Mouse (Mus musculus): ENCODE results near the gene Sox2. TPM values are rescaled to one million over a fixed set of nuclear protein-coding genes. Genes with fewer than 3 reads are reported as not detected.

The Sox2 gene
- polyA plus RNA-seq, 1 experiment from 2014 or later: 0.38 TPM

DNA sequence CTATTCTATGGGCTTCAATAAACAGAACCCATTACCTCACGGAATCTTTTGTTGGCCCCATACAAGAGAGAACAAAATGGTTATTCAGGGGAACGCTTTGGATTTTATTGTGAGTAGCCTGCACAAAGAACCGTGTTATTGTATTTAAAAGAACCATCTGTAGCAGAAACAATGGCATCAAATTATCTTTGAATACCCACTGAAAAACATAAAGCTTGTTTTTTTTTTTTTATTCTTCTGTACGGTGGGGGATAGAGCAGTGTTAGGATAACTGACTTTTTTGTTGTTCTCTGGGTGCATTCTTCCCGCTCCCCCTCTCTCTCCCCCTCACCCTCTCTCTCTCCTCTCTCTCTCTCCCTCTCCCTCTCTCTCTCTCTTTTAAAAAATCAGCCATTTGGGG lies 12.3 kb upstream of the Sox2 start:
- ATAC-seq (ENCODE audit: insufficient number of reproducible peaks, low FRiP score, low TSS enrichment, low read depth): no peak
- 32% methylated on average over 5 of the region's 5 CpGs for WGBS
- no peak overlapping the region for H3K4me2 ChIP-seq

DNA sequence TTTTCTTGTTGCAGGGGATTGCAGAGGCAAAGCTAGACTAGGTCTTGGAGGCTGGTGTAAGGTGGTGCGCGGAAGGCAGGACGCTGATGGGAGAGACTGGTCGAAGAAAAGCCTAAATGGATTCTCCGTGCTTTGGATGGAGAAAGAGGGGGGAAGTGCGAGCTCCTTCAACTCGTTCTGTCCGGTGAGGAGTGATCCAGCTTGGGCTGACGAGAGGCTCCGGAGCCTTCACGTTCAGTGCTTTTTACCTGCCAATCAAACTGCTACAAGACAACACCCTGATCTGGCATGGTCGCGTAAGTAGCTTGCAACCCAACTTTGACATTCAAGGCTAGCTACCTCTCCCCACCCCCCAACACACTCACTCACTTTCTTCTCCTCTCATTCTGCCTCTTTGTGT lies 11.9 kb upstream of the Sox2 start:
- Histone ChIP-seq H3K4me3 (no peak overlapping the region), H3K9me3 (no peaks in the 10 kb centered on the region), H3K9ac (no peak overlapping the region), H3K27me3 (peaks cover 78% of the 10 kb centered on the region), H3K36me3 (no peaks in the 10 kb centered on the region), H3K4me1 (peaks cover 22% of the 10 kb centered on the region), H3K4me2 (no peak overlapping the region), H3K27ac (no peak overlapping the region)
- no peak for ATAC-seq (ENCODE audit: insufficient number of reproducible peaks, low FRiP score, low TSS enrichment, low read depth)
- 6% methylated on average over 13 of the region's 13 CpGs for WGBS

More for the DNA sequence above, 12.3 kb upstream of the Sox2 start:
- H3K27ac ChIP-seq: no peak overlapping the region
- H3K36me3 ChIP-seq: no peaks in the 10 kb centered on the region
- H3K4me1 ChIP-seq: peaks cover 22% of the 10 kb centered on the region
- no peak overlapping the region for H3K4me3 ChIP-seq
- no peak overlapping the region for H3K9ac ChIP-seq
- H3K9me3 ChIP-seq: no peaks in the 10 kb centered on the region
- H3K27me3 ChIP-seq: peaks cover 74% of the 10 kb centered on the region

DNA sequence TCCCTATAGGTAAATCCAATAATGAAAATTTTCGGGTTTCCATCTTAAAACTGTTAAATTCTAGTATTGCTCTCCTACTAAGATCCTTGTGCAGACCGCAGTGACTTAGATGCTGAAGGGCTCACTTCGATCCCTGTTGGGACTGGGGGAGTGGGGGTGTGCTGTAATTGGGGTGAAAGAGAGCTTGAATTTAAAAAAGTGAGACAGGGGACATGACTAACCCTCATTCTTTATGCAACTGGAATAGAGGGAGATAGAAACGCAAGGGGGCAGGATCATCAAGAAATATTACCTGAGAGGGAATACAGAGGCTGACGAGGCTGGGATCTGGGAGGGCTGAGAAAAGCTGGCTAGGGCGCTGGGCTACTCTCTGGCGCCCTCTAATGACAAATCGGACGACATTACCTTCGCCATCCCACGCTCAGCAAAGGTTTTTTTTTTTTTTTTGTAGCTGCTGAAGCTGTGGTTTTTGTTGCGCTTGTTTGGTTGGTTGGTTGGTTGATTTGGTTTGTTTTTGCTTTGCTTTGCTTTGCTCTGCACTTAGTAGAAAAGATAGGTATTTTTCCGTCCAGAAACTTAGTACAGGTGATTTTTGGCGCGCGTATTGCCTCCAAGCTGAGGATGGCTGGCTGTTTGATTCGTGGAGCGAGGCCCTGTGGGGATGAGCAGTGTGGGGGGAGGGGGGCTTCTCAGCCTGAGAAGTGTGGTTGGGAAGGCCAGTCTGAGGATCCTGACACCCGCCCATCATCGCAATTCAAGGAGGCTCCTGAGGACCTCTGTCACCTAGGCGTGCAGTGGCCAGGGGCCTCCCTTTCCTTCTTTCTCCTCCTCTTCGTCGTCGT lies 11.0 kb upstream of the Sox2 start:
- Histone ChIP-seq H3K36me3 (no peaks in the 10 kb centered on the region), H3K4me2 (0 out of 2 replicates have a peak overlapping the region, but pooled peaks have one; percentile 0), H3K27ac (no peak overlapping the region), H3K9me3 (no peaks in the 10 kb centered on the region), H3K4me3 (no peak overlapping the region), H3K9ac (no peak overlapping the region), H3K4me1 (peaks cover 22% of the 10 kb centered on the region), H3K27me3 (peaks cover 86% of the 10 kb centered on the region)
- WGBS: 5% methylated on average over 24 of the region's 24 CpGs
- ATAC-seq (ENCODE audit: insufficient number of reproducible peaks, low FRiP score, low TSS enrichment, low read depth): no peak

DNA sequence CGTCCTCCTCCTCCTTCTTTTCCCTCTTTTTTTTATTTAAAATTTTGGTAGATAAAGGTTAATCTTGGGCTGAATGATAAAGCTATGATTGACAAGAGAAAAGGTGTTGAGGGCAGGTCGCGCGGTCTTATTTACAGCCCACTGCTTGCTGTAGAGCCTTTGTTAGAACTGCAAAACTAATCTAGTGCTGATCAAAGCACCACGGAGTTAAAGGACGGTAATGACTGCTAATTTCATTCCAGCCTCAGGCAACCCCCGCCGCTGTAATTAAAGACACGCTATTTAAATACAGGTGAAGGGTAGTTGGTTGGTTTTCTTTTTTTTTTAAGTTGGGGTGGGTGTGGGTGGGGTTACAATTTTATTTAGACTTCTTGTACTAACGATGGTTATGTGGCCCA lies 10.3 kb upstream of the Sox2 start:
- no peaks in the 10 kb centered on the region for H3K9me3 ChIP-seq
- H3K4me2 ChIP-seq: no peak overlapping the region
- 4% methylated on average over 10 of the region's 10 CpGs for WGBS
- no peak overlapping the region for H3K4me3 ChIP-seq
- no peak for ATAC-seq (ENCODE audit: insufficient number of reproducible peaks, low FRiP score, low TSS enrichment, low read depth)
- H3K9ac ChIP-seq: no peak overlapping the region
- no peak overlapping the region for H3K27ac ChIP-seq
- peaks cover 22% of the 10 kb centered on the region for H3K4me1 ChIP-seq
- H3K36me3 ChIP-seq: no peaks in the 10 kb centered on the region
- peaks cover 85% of the 10 kb centered on the region for H3K27me3 ChIP-seq

DNA sequence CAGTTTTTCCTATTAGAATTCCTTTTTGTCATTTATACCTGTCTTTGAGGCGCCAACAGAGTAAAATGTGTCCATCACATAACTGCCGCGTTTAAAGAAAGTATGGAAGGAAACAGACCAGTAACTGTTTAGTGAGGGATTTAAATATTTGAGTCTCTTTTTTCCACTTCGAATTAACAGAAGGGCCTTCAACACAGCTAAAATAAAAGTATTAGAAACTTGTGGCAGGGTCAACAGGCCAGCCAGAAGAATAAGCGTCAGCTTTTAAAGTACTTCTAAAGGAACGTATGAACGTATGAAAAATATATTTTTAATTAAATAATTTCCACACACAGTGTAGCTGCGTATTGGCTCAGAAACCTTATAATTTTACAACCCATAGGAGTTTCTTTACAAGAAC lies 9.9 kb upstream of the Sox2 start:
- H3K9ac ChIP-seq: no peak overlapping the region
- no peak overlapping the region for H3K4me3 ChIP-seq
- no peak overlapping the region for H3K4me2 ChIP-seq
- H3K36me3 ChIP-seq: no peaks in the 10 kb centered on the region
- no peak for ATAC-seq (ENCODE audit: insufficient number of reproducible peaks, low FRiP score, low TSS enrichment, low read depth)
- peaks cover 22% of the 10 kb centered on the region for H3K4me1 ChIP-seq
- no peak overlapping the region for H3K27ac ChIP-seq
- 5% methylated on average over 8 of the region's 8 CpGs for whole genome bisulfite sequencing
- no peaks in the 10 kb centered on the region for H3K9me3 ChIP-seq
- H3K27me3 ChIP-seq: peaks cover 86% of the 10 kb centered on the region

DNA sequence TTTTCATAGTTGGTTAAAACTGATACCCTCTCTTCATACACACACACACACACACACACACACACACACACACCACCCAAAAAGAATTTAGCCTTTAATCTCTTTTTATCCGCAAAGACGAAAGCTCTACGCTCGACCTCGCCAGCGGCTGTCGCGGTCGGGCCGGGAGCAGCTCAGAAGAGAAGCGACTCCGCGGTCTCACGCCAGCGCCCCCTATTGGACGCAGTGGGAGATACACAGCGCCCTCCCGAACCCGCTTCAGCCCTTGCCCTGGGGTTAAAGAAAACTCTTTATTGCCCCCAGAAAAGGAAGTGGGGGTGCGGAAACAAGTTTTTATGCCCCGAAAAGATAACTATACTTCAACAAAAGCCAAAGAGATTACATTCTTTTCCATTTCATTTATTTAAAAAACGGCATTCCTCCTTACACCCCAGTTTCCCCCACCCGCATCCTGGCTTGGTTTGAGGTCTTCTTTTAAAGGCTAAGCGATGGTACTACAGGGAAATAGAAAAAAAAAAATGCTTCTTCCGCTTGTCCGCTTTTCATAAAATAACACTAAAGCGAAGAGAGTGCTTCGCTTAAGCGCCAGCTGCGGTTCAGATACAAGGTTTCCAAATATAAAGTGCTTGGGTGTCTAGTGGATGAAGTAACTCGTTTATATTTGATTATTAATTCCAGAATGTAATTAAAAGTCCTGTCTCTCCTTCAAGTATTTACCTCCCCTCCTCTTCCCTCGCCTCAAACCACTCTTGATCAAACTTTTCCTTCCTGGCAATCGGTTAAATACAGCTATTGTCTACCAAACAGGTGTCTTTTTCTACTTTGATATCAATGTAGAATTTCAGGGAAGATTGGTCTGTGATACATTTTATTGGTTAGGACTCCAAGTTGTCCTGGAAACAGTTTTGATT lies 9.3 kb upstream of the Sox2 start:
- H3K27ac ChIP-seq: no peak overlapping the region
- no peak overlapping the region for H3K9ac ChIP-seq
- H3K4me1 ChIP-seq: peaks cover 22% of the 10 kb centered on the region
- H3K27me3 ChIP-seq: peaks cover 91% of the 10 kb centered on the region
- no peak overlapping the region for H3K4me3 ChIP-seq
- H3K36me3 ChIP-seq: no peaks in the 10 kb centered on the region
- WGBS: 3% methylated on average over 33 of the region's 33 CpGs
- no peak overlapping the region for H3K4me2 ChIP-seq
- no peak for ATAC-seq (ENCODE audit: insufficient number of reproducible peaks, low FRiP score, low TSS enrichment, low read depth)
- H3K9me3 ChIP-seq: no peaks in the 10 kb centered on the region

DNA sequence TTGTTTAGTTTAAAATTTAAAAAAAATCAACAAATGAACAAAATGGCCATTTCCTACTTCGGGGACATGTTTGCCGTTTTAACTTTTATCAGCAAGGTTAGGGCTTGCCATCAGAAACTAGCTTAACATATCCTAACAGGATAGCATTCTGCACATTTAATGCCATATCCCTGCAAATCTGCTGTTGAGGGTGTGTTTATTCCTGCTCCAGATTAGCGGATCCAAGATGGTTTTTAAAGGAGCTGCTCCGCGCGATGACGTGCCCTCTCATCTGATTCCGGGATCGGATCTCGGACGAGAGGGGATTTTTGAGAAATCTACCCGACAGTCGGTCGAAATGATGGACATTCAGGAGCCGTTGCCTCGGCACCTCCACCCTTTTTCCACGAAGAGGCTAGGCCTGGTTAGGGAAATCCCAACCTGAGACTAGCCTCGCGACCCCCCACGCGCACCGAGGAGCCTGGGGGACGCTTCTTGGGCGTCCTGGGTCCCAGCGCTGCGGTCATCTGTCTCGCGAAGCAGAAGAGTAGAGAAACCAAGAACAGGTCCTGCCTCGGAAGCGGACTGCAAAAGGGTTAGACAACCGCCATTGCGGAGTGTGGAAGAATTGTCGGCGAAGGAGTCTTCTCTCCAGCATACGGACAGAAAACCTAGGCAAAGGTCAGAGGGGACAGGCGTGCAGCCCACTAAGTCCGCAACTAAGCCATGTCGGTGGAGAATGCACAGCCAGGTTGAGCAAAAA lies 8.3 kb upstream of the Sox2 start:
- Histone ChIP-seq H3K27me3 (peaks cover 94% of the 10 kb centered on the region), H3K36me3 (no peaks in the 10 kb centered on the region), H3K4me2 (0 out of 2 replicates have a peak overlapping the region, but pooled peaks have one; percentile 31), H3K9ac (no peak overlapping the region), H3K9me3 (no peaks in the 10 kb centered on the region), H3K27ac (no peak overlapping the region), H3K4me3 (peak overlapping the region; percentile 13), H3K4me1 (peaks cover 22% of the 10 kb centered on the region)
- ATAC-seq (ENCODE audit: insufficient number of reproducible peaks, low FRiP score, low TSS enrichment, low read depth): no peak
- 2% methylated on average over 38 of the region's 38 CpGs for WGBS

DNA sequence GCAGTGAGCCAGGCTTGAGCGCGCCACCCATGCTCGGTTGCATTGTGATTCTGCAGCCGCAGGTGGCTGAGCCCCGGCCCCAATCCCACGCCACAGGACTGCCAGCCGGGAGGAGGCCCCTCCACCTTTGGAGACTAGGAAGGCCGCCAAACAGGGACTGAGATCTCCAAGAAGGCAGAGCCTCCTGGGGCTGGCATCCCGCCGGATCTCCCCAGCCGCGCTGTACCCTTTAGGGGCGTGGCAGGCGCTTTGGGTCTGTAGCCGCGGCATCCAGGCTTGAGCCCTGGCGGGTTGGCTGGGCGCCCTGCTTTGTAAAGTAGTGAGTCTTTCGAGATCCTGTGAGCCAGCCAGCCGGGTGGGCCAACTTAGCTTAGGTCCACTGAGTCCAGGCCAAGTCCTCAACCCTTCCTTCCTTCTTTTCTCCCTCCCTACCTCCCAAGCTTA lies 7.7 kb upstream of the Sox2 start:
- no peak for ATAC-seq (ENCODE audit: insufficient number of reproducible peaks, low FRiP score, low TSS enrichment, low read depth)
- Histone ChIP-seq H3K36me3 (no peaks in the 10 kb centered on the region), H3K4me3 (peak overlapping the region; percentile 13), H3K4me2 (0 out of 2 replicates have a peak overlapping the region, but pooled peaks have one; percentile 31), H3K27me3 (peaks cover 94% of the 10 kb centered on the region), H3K4me1 (peaks cover 22% of the 10 kb centered on the region), H3K27ac (no peak overlapping the region), H3K9ac (no peak overlapping the region), H3K9me3 (no peaks in the 10 kb centered on the region)
- 1% methylated on average over 20 of the region's 20 CpGs for WGBS

DNA sequence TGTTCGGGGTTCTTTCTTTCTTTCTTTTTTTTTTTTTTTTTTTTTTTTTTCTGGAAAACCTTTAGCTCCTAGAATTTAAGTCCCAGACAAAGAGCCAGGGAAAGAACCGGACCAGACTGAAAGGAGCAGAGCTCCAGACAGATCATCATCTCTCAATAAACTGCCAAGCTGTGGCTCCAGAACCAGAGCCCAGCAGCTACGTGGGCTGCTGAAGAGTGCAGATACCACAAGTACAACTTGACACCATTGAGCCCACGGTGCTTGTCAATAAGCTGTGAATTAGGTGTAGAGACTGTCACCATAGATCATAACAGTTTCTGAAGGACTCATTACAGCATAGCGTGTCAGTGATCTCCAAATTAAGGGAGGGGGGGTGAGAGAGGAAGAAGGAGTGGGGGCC lies 7.1 kb upstream of the Sox2 start:
- H3K9me3 ChIP-seq: no peaks in the 10 kb centered on the region
- no peak overlapping the region for H3K4me2 ChIP-seq
- peaks cover 23% of the 10 kb centered on the region for H3K4me1 ChIP-seq
- no peak for ATAC-seq (ENCODE audit: insufficient number of reproducible peaks, low FRiP score, low TSS enrichment, low read depth)
- no peak overlapping the region for H3K9ac ChIP-seq
- H3K4me3 ChIP-seq: no peak overlapping the region
- no peaks in the 10 kb centered on the region for H3K36me3 ChIP-seq
- H3K27ac ChIP-seq: no peak overlapping the region
- 7% methylated on average over 5 of the region's 5 CpGs for WGBS
- peaks cover 96% of the 10 kb centered on the region for H3K27me3 ChIP-seq

DNA sequence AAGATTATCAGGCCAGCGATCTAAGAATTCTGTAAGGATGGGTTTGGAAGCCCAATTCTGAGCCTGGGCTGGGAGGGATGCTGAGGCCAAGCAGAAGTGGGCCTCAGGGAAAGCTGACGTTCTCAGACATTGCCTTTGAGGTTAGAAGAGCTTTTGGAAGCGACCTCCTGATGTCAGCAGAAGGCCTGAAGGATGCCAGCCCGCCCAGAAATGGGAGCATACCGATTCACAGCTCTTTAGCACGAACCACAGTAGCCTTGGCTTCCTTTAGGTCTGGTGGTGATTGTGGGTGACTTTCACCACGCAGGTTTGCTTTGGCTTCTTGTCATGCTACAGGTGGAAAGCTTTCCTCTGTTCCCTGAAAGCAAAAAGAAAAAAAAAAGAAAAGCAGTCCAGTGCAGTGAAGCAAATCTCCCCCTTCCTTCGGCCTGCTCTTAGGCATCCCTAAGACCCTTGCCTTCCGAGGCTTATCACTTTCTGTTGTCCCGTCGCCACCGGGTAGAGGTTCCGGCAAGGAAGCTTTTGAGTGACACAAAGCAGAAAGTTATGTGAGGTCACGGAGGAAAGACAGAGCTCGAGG lies 6.6 kb upstream of the Sox2 start:
- H3K27me3 ChIP-seq: peaks cover 96% of the 10 kb centered on the region
- H3K9ac ChIP-seq: no peak overlapping the region
- peaks cover 24% of the 10 kb centered on the region for H3K4me1 ChIP-seq
- no peak overlapping the region for H3K4me3 ChIP-seq
- no peaks in the 10 kb centered on the region for H3K9me3 ChIP-seq
- no peak overlapping the region for H3K27ac ChIP-seq
- 5% methylated on average over 15 of the region's 15 CpGs for WGBS
- H3K4me2 ChIP-seq: no peak overlapping the region
- H3K36me3 ChIP-seq: no peaks in the 10 kb centered on the region
- no peak for ATAC-seq (ENCODE audit: insufficient number of reproducible peaks, low FRiP score, low TSS enrichment, low read depth)

DNA sequence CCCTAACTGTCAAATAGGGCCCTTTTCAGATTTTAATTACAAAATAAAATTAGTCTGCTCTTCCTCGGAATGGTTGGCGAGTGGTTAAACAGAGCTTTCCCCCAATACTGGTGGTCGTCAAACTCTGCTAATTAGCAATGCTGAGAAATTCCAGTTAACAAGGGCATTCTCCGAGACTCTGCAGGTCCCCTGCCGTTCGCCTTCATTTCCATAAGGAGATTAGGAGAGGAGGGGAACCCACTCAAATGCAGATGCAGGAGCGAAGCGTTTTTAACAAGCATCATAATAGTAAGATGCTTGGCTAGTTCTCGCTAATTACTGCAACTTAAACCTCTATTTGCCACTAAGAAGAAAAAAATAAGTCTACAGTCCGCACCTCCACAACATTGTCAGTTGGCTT lies 4.0 kb upstream of the Sox2 start:
- no peak for ATAC-seq (ENCODE audit: insufficient number of reproducible peaks, low FRiP score, low TSS enrichment, low read depth)
- no peak overlapping the region for H3K27ac ChIP-seq

More for the DNA sequence above, 4.0 kb upstream of the Sox2 start:
- H3K4me2 ChIP-seq: no peak overlapping the region
- H3K9ac ChIP-seq: no peak overlapping the region
- peaks cover 96% of the 10 kb centered on the region for H3K27me3 ChIP-seq
- no peaks in the 10 kb centered on the region for H3K9me3 ChIP-seq
- H3K36me3 ChIP-seq: no peaks in the 10 kb centered on the region
- H3K4me3 ChIP-seq: no peak overlapping the region
- WGBS: 2% methylated on average over 10 of the region's 10 CpGs
- peaks cover 41% of the 10 kb centered on the region for H3K4me1 ChIP-seq

Data from limb, embryonic 15.5 days (tissue).